Mouse (Mus musculus) 3134 (cell line): ENCODE results near the gene Olfr77.

ENCODE experiments used
- DNase-seq: peaks from one replicate; pipeline ENCODE4 v3.0.0-alpha.2; 2011; ENCODE audit warnings: low spot score; ENCODE audit not compliant: insufficient read length; ENCODE audit errors: extremely low read depth

Olfr77 gene

DNA sequence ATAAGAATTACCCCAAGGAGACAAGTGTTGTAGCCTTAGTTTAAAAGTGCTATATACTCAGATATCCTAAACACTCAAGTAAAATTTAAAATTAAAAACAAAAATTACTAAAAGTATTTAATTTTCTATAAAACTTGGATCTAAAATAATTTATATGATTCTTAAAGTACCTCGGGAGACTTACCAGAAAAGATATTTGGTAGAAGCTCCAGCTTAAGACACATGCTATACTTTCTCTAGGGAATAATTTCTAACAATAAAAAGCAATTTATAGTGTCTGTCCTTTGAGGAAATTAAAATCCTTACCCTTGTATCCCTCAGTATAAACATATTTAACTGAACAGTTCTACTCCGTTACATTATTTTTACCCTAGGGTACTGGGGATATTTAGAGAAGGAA, at the start of gene Olfr77:
Olfr77 (plus strand) TSS at position 301 of the 400 bp plus-strand sequence.
- no peak for DNase-seq

DNA sequence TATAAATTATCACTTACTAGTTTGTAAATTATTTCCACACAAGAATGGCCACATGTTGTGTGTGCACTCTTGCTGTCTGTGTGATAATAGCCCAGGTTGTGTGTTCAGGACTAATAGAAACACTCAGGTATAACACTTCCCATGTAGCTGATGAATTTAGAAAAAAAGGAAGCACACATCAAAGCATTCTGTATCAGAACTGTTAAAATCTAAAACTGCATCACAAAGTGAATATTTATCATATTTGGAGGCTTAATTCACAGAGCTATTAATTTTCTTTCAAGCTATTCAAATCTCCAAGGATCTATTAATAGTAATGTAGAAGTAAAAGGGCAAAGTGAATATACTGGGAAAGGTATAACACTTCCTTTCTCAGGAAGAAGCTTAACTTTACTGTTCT, 28.8 kb upstream of the Olfr77 start, which contains the start of gene Olfr862:
Olfr862 (minus strand) TSS at position 101 of the 400 bp plus-strand sequence.
- DNase-seq, result no peak

DNA sequence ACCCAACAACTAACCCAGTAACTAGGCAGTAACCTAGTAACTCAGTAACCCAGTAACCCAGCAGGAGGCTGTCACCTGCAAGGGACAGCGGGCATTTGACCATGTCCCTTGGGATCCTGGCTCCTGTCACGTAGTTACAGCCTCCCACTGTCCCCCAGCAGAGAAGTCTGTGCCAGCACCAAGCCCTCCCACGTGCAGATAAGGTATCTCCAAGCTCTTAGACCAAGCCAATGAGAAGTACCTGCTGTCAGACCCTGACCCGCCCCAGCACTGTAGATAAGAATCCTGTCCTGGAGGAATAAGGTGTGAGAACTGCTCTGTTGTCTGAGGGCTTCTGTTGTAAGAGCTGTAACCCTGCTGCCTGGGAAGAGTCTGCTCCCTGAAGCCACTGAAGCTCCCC, 5.5 kb upstream of the Olfr77 start:
- no peak for DNase-seq
